Mouse (Mus musculus): ENCODE data around the gene Jag1. TPM values are rescaled to one million over a fixed set of nuclear protein-coding genes. Genes with fewer than 3 reads are reported as not detected.
A peak's percentile ranks its signal among the peaks of the same experiment; 100 is the strongest.

Jag1 gene
- polyA plus RNA-seq (2012; rRNA removed) = 6.1 and 6.6 TPM in 2 replicates

- peaks cover 6% of the 10 kb centered on the region; the same call in 1 of the 2 replicates for H3K4me1 ChIP-seq (ENCODE audit: control insufficient read depth, insufficient read depth, low read length)
- peak; percentile 51 for DNase-seq
- no peaks in the 10 kb centered on the region for H3K36me3 ChIP-seq (ENCODE audit: control insufficient read depth, insufficient read depth, low read length)
- H3K27ac ChIP-seq (ENCODE audit: insufficient read depth, low read depth, low read length) = peak within 1 kb of the TSS; percentile 96
- peak within 1 kb of the TSS; percentile 65 for H3K4me3 ChIP-seq (ENCODE audit: insufficient read depth, low read depth, low read length)
- under 1% methylated on average over 58 of the region's 59 CpGs for WGBS
- TF ChIP-seq POLR2A (IDR thresholded peaks at IDR 0.05; ENCODE audit: low read depth, low read length) = no peak
- TF ChIP-seq CTCF (conservative IDR thresholded peaks at IDR 0.05; ENCODE audit: insufficient read depth, insufficient read length, low read depth, low read length) = no peak
- no peaks in the 10 kb centered on the region for H3K27me3 ChIP-seq (replicated peaks; ENCODE audit: control insufficient read depth, insufficient read depth, low read length)
Observed at GRCm38 (mm10) chr2:137116025-137116674, at the start of gene Jag1. Gene Jag1 (minus strand): TSS chr2:137116644.

- peak overlapping the region; percentile 59; the same call in 1 of the 2 replicates for H3K27ac ChIP-seq (ENCODE audit: insufficient read depth, low read depth, low read length)
- no peaks in the 10 kb centered on the region for H3K36me3 ChIP-seq (ENCODE audit: control insufficient read depth, insufficient read depth, low read length)
- TF ChIP-seq CTCF (conservative IDR thresholded peaks at IDR 0.05; ENCODE audit: insufficient read depth, insufficient read length, low read depth, low read length) = no peak
- no peak for TF ChIP-seq POLR2A (IDR thresholded peaks at IDR 0.05; ENCODE audit: low read depth, low read length)
- 35% methylated on average over 1 of the region's 1 CpGs for WGBS
- peak; percentile 61 for DNase-seq
- peaks cover 7% of the 10 kb centered on the region; the same call in 1 of the 2 replicates for H3K4me1 ChIP-seq (ENCODE audit: control insufficient read depth, insufficient read depth, low read length)
- H3K4me3 ChIP-seq (ENCODE audit: insufficient read depth, low read depth, low read length) = no peak overlapping the region
- H3K27me3 ChIP-seq (replicated peaks; ENCODE audit: control insufficient read depth, insufficient read depth, low read length) = no peaks in the 10 kb centered on the region
Observed at GRCm38 (mm10) chr2:137156018-137156417, 39.6 kb upstream of the Jag1 start.

GRCm38 (mm10) chr2:137153825-137154224, 37.4 kb upstream of the Jag1 start:
- DNase-seq = peak; percentile 25
- H3K4me3 ChIP-seq (ENCODE audit: insufficient read depth, low read depth, low read length) = no peak overlapping the region
- H3K4me1 ChIP-seq (ENCODE audit: control insufficient read depth, insufficient read depth, low read length) = peaks cover 7% of the 10 kb centered on the region; the same call in 1 of the 2 replicates
- no peaks in the 10 kb centered on the region for H3K36me3 ChIP-seq (ENCODE audit: control insufficient read depth, insufficient read depth, low read length)
- no peaks in the 10 kb centered on the region for H3K27me3 ChIP-seq (replicated peaks; ENCODE audit: control insufficient read depth, insufficient read depth, low read length)
- peak overlapping the region; percentile 31; the same call in 1 of the 2 replicates for H3K27ac ChIP-seq (ENCODE audit: insufficient read depth, low read depth, low read length)
- 23% methylated on average over 4 of the region's 4 CpGs for WGBS
- TF ChIP-seq CTCF (conservative IDR thresholded peaks at IDR 0.05; ENCODE audit: insufficient read depth, insufficient read length, low read depth, low read length) (no peak), POLR2A (IDR thresholded peaks at IDR 0.05; ENCODE audit: low read depth, low read length) (no peak)

- H3K27me3 ChIP-seq (replicated peaks; ENCODE audit: control insufficient read depth, insufficient read depth, low read length) = no peaks in the 10 kb centered on the region
- peaks cover 7% of the 10 kb centered on the region; the same call in 1 of the 2 replicates for H3K4me1 ChIP-seq (ENCODE audit: control insufficient read depth, insufficient read depth, low read length)
- no peak overlapping the region; the same call in 1 of the 2 replicates for H3K27ac ChIP-seq (ENCODE audit: insufficient read depth, low read depth, low read length)
- 63% methylated on average over 10 of the region's 10 CpGs for WGBS
- no peaks in the 10 kb centered on the region for H3K36me3 ChIP-seq (ENCODE audit: control insufficient read depth, insufficient read depth, low read length)
- no peak for TF ChIP-seq POLR2A (IDR thresholded peaks at IDR 0.05; ENCODE audit: low read depth, low read length)
- no peak for TF ChIP-seq CTCF (conservative IDR thresholded peaks at IDR 0.05; ENCODE audit: insufficient read depth, insufficient read length, low read depth, low read length)
- no peak overlapping the region for H3K4me3 ChIP-seq (ENCODE audit: insufficient read depth, low read depth, low read length)
- DNase-seq = no peak
Observed at GRCm38 (mm10) chr2:137153172-137153667, 36.8 kb upstream of the Jag1 start.

- TF ChIP-seq CTCF (conservative IDR thresholded peaks at IDR 0.05; ENCODE audit: insufficient read depth, insufficient read length, low read depth, low read length) = no peak
Observed at GRCm38 (mm10) chr2:137150953-137151352, 34.5 kb upstream of the Jag1 start.

GRCm38 (mm10) chr2:137146938-137147666, 30.7 kb upstream of the Jag1 start:
- Histone ChIP-seq H3K27me3 (replicated peaks; ENCODE audit: control insufficient read depth, insufficient read depth, low read length) (no peaks in the 10 kb centered on the region), H3K36me3 (ENCODE audit: control insufficient read depth, insufficient read depth, low read length) (no peaks in the 10 kb centered on the region), H3K27ac (ENCODE audit: insufficient read depth, low read depth, low read length) (no peak overlapping the region), H3K4me1 (ENCODE audit: control insufficient read depth, insufficient read depth, low read length) (no peaks in the 10 kb centered on the region), H3K4me3 (ENCODE audit: insufficient read depth, low read depth, low read length) (no peak overlapping the region)
- 91% methylated on average over 2 of the region's 2 CpGs for WGBS
- no peak for TF ChIP-seq POLR2A (IDR thresholded peaks at IDR 0.05; ENCODE audit: low read depth, low read length)
- no peak for TF ChIP-seq CTCF (conservative IDR thresholded peaks at IDR 0.05; ENCODE audit: insufficient read depth, insufficient read length, low read depth, low read length)
- DNase-seq = no peak

More at GRCm38 (mm10) chr2:137150953-137151352, 34.5 kb upstream of the Jag1 start:
- DNase-seq = no peak
- no peak overlapping the region for H3K4me3 ChIP-seq (ENCODE audit: insufficient read depth, low read depth, low read length)
- no peaks in the 10 kb centered on the region for H3K36me3 ChIP-seq (ENCODE audit: control insufficient read depth, insufficient read depth, low read length)
- no peak overlapping the region for H3K27ac ChIP-seq (ENCODE audit: insufficient read depth, low read depth, low read length)
- no peaks in the 10 kb centered on the region for H3K27me3 ChIP-seq (replicated peaks; ENCODE audit: control insufficient read depth, insufficient read depth, low read length)
- H3K4me1 ChIP-seq (ENCODE audit: control insufficient read depth, insufficient read depth, low read length) = peaks cover 7% of the 10 kb centered on the region; the same call in 1 of the 2 replicates
- 97% methylated on average over 3 of the region's 3 CpGs for WGBS

GRCm38 (mm10) chr2:137138063-137138462, 21.6 kb upstream of the Jag1 start:
- H3K36me3 ChIP-seq (ENCODE audit: control insufficient read depth, insufficient read depth, low read length) = no peaks in the 10 kb centered on the region
- no peak for DNase-seq
- 100% methylated on average over 1 of the region's 1 CpGs for whole genome bisulfite sequencing
- no peaks in the 10 kb centered on the region for H3K4me1 ChIP-seq (ENCODE audit: control insufficient read depth, insufficient read depth, low read length)
- H3K4me3 ChIP-seq (ENCODE audit: insufficient read depth, low read depth, low read length) = no peak overlapping the region
- H3K27ac ChIP-seq (ENCODE audit: insufficient read depth, low read depth, low read length) = no peak overlapping the region
- H3K27me3 ChIP-seq (replicated peaks; ENCODE audit: control insufficient read depth, insufficient read depth, low read length) = no peaks in the 10 kb centered on the region
- no peak for TF ChIP-seq CTCF (conservative IDR thresholded peaks at IDR 0.05; ENCODE audit: insufficient read depth, insufficient read length, low read depth, low read length)
- TF ChIP-seq POLR2A (IDR thresholded peaks at IDR 0.05; ENCODE audit: low read depth, low read length) = no peak

Data from kidney, adult 2 months (tissue).